Mouse (Mus musculus) small intestine, adult 10 weeks (tissue): ENCODE measurements around the gene Olfr1111. TPM values are rescaled to one million over a fixed set of nuclear protein-coding genes. Genes with fewer than 3 reads are reported as not detected.

Source experiments
- polyA plus RNA-seq: library from polyadenylated mRNA; stranded (reverse); fragments of 350-450 nt; fragmentation: Illumina TruSeq; extraction: RNeasy Lipid Tissue Mini Kit (QIAGEN cat#74804); gene quantifications from one replicate; pipeline ENCODE4 v1.2.3, GENCODE M21; 2014; ENCODE audit warnings: low replicate concordance

Gene Olfr1111
- polyA plus RNA-seq, result not detected

DNA sequence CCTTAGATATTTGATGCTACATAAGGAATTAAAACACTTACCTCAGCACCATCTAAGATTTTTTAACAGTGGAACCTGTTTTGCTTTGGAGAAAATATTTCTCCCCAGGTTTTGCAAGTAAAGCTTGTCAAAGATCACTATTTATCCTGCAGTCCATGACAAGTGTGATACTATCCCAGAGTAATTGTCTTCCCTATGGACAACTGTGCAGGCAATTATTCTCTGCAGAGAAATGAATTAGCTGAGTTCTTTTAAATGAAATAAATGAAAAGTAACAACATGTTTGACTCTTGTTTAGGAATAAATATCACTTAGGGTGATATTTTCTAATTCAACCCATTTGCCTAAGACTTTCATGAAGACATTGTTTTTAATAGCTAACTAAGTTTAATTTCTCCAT lies at the start of gene Olfr1111:
TSS of gene Olfr1111 (minus strand) at position 101 of the 400 bp plus-strand sequence.

GRCm38 (mm10) chr2:87187498-87187897 lies 35.1 kb upstream of the Olfr1111 start, which contains the start of gene Olfr1112:
Olfr1112 (plus strand) TSS chr2:87187798.

GRCm38 (mm10) chr2:87140200-87140599 lies 12.2 kb downstream of the Olfr1111 start, which contains the start of gene Olfr1110:
Olfr1110 (minus strand) TSS chr2:87140300.

DNA sequence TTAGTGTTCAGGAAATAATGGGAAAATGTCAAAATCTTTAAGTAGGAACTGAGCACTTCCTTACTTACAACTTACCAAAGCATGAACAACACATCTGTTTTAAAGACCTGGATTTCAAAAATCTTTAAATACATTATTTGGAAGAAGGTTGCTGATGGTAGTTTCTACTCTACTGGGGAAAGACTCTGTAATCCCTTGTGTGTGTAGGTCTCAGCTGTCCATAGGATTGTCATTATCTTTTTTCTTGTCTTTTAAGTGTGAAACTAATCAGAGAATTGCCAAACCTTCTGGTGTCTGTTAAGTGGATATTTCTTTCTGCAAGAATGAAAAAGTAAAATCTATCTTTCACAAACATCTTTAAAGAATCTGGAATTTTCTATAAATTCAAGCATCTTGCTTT lies 38.0 kb downstream of the Olfr1111 start, which contains the start of gene Olfr259:
TSS of gene Olfr259 (minus strand) at position 101 of the 400 bp plus-strand sequence.

Other genes with a start within 250 kb of the Olfr1111 start
- not detected for gene Olfr1098, start 228.1 kb downstream of the Olfr1111 start, polyA plus RNA-seq
- gene Olfr1099, start 191.9 kb downstream of the Olfr1111 start, polyA plus RNA-seq, result not detected
- not detected for gene Olfr1100, start 172.7 kb downstream of the Olfr1111 start, polyA plus RNA-seq
- gene Olfr1101, start 161.4 kb downstream of the Olfr1111 start, polyA plus RNA-seq, result not detected
- gene Olfr1102, start 154.2 kb downstream of the Olfr1111 start, polyA plus RNA-seq, result not detected
- gene Olfr1104, start 125.5 kb downstream of the Olfr1111 start, polyA plus RNA-seq, result not detected
- gene Olfr1105, start 116.1 kb downstream of the Olfr1111 start, polyA plus RNA-seq, result not detected
- gene Olfr1106, start 100.4 kb downstream of the Olfr1111 start, polyA plus RNA-seq, result not detected
- not detected for gene Olfr1107, start 76.8 kb downstream of the Olfr1111 start, polyA plus RNA-seq
- not detected for gene Olfr1109, start 56.6 kb downstream of the Olfr1111 start, polyA plus RNA-seq
- not detected for gene Olfr259, start 38.1 kb downstream of the Olfr1111 start, polyA plus RNA-seq
- gene Olfr1110, start 12.3 kb downstream of the Olfr1111 start, polyA plus RNA-seq, result not detected
- gene Olfr1112, start 35.2 kb upstream of the Olfr1111 start, polyA plus RNA-seq, result not detected
- gene Olfr1113, start 56.3 kb upstream of the Olfr1111 start, polyA plus RNA-seq, result not detected
- gene Olfr1115, start 95.4 kb upstream of the Olfr1111 start, polyA plus RNA-seq, result not detected
- gene Olfr1116, start 114.9 kb upstream of the Olfr1111 start, polyA plus RNA-seq, result not detected
- gene Olfr1118, start 155.0 kb upstream of the Olfr1111 start, polyA plus RNA-seq, result not detected
- gene Olfr1120, start 202.2 kb upstream of the Olfr1111 start, polyA plus RNA-seq, result not detected
- not detected for gene Olfr1121, start 217.3 kb upstream of the Olfr1111 start, polyA plus RNA-seq
- not detected for gene Olfr1122, start 233.2 kb upstream of the Olfr1111 start, polyA plus RNA-seq